Mouse (Mus musculus): ENCODE measurements around the gene Nemp2.
"Not testable (repeated sequence)": the region's sequence is repeated elsewhere in the genome, so short reads cannot be mapped to it uniquely, and the experiment has no call there.

Nemp2 gene

DNA sequence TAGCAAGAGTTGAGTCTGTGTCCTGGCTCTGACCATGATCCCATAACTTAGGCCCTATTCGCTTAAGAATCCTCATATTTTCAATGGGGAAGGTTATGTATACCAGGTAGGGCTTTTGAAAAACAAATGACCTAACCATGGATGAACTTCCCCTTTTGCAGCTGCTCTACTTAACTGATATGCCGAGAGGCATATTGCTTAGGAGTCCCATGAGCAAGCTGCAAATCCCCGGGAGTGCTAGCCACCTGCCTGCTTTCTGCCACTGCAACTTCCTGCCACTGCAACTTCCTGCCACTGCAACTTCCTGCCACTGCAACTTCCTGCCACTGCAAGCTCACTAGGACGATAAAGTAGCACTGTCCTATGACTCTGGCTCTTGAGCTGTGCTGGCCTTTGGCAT is 24.6 kb downstream of the Nemp2 start:
- no peak for DNase-seq

DNA sequence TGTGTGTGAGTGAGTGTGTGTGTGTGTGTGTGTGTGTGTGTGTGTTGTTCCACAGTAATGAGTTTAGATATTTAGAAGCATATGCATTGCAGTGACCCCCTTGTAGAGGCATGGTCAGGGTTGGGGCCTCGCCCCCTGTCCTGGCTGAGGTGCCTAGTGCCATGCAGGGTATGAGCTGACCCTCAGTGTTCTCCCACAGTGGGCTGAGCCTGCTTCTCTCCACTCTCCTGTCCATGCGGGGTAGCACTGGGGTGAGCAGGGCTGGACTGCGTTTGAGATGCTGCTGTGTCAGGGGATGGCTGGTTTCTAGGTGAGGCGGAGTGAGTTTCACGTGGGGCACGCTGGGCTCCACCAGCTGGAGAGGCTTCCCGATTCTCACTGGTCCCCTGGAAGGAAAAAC is 27.7 kb downstream of the Nemp2 start:
- DNase-seq = no peak

- DNase-seq = no peak
Measured at GRCm38 (mm10) chr1:52660278-52660677, 29.8 kb downstream of the Nemp2 start.

DNA sequence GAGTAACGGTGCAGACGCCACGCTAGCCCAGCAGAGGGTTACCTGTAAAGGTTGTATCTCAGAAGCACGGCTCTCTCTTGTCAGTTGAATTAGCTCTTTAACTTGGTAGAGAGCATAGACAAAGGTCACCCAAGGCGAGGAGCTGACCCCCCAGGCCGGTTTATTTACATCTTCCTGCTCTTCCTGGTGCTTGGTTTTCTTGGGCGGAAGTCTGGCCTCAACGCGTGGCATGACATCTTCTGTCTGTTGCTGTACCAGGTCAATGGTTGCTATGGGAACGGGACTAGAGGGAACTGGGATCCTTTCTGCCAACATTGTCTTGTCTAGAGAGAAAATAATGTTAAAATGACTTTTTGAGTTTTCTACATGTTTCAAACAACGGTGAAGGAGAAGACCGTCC is 30.3 kb downstream of the Nemp2 start:
- DNase-seq = no peak

DNA sequence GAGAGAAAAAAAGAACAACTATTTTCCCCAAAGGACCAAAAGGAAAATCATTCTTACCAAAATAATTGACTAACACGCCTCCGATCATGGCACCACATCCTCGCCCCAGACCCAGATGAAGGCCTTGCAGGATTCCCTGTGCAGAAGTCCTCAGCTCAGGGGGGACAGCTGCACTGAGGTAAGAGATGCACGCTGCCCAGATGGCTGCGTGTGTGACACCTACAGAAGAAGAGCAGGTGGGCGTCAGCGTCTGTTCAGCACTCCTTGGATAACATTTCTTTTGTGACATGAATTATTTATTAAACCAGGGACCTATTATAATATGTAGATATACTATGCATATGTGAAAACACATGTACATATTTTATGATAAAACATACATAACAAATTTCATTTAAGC is 32.7 kb downstream of the Nemp2 start:
- no peak for DNase-seq

GRCm38 (mm10) chr1:52668743-52669323 is 38.3 kb downstream of the Nemp2 start:
- DNase-seq = no peak

DNA sequence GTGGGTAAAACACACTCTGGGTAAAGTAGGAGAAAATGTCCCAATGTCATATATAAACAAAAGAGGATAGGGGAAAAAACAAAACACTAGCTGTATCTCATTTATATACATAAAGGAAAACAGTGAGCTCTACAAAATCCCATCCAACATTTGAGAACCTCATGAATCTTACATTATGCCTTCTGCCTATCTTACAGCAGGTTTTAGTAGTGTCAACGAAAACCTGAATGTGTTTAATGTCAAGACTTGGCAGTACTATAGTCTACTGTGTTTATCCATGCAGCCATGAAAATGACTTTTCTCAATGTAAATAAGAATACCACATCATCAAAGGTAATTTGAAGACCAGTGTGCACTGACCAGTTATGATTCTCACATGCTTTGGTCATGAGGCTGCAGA is 39.4 kb downstream of the Nemp2 start:
- no peak for DNase-seq

- DNase-seq = no peak
Measured at GRCm38 (mm10) chr1:52675561-52676551, 45.4 kb downstream of the Nemp2 start.

- DNase-seq = peak; percentile 58
Measured at GRCm38 (mm10) chr1:52676621-52677020, 46.1 kb downstream of the Nemp2 start.

DNA sequence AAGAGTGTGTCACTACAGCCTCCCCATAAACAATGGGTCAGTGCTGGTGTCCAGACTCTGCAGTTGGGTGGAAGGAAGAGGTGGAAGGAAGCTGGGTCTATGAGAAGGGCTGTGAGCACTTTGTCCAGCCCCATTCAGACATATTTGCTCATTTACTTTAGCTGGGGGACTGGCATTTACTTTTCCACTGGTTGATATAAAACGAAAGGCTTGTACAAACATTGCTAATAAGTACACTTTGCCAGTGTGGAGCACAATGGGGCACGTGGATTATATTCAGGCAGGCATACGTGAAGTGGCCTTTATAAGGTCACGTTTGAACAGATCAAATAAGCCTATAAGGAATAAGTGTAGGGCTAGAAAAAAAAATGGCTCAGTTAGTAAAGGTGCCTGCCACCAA is 53.0 kb downstream of the Nemp2 start:
- DNase-seq = no peak

DNA sequence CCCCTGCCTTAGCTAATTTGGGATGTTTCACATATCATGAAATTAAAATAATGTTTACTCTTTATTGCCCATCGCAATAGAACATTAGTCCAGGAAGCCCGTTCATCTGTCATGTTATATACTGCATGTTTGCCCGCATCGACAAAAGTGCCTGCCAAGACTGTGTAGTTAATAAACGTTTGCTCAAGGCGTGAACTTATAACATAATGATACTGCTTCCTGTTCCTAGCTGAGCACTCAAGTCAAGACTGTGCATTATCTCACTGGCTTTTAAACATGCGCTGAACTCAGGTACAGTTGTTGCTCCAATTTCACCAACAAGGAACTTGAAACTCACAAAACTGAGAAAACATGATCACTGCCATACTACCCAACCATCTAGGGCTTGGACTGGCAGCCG is 57.1 kb downstream of the Nemp2 start:
- no peak for DNase-seq

DNA sequence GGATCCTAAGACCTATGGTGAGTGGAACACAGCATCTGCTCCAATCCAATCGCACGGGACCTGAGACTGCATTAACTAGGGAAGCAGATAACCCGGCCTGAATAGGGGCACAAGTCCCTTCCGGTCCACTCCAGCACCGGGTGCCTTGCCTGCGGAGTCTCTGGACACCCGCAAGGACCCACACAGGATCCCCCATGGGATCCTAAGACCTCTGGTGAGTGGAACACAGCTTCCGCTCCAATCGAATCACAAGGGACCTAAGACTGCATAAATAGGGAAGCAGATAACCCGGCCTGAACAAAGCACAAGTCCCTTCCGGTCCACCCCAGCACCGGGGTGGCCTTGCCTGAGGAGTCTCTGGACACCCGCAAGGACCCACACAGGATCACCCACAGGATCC is 64.0 kb downstream of the Nemp2 start:
- not testable (repeated sequence) for DNase-seq

Measured in cerebellum, adult 9-10 months (tissue).